Mouse (Mus musculus): ENCODE measurements around the gene Med20. TPM values are rescaled to one million over a fixed set of nuclear protein-coding genes. Genes with fewer than 3 reads are reported as not detected.

Gene Med20
- 22.8 and 25.3 TPM in 2 replicates for polyA plus RNA-seq (2012; rRNA removed)

DNA sequence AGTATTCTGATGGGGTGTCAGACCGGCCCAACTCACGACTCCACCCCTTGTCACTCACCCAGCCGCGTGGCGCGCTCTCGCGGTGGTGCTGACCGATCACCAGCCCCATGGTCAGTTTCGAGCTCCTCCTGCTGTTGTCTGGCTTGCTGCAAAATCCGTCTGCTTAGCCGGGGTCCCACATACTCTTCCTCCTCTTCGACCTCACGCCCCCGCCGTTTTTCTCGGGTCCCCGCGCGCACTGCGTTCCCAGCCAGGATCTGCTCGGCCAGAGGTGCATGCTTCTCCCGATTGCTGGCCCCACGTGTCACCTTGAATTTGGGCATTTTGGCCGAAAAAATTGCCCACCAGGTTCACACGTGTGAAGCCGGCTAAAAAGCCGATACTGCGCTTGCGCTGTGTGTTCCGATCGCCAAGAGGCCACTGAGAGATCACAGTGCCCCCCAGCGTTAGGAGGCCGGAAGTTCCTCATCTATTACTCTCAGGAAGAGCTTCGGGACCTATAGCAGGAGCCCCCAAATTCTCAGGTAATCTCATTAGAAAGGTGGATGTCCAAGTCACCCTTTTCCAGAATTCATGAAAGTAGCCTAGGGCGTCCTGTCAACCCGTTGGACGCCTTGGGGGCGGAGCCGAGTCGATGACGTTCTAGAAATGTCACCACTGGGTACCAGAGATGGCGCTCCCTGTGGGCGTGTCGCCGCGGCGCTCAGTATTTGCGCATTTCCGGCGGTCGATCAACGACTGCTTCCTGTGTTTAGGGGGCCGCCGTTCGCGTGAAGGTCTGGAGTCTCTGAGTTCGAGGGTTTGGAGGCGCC, at the start of gene Med20, which contains the start of the genes Bysl and Gm20517:
Gene Med20 (plus strand): TSS at position 734 of the 812 bp plus-strand sequence.
Gene Bysl (minus strand): TSS at position 644 of the 812 bp plus-strand sequence.
Gene Gm20517 (plus strand): TSS at position 741 of the 812 bp plus-strand sequence.
- Histone ChIP-seq H3K27ac (ENCODE audit: insufficient read depth, low read depth, low read length) (peak within 1 kb of the TSS; percentile 93), H3K4me3 (ENCODE audit: insufficient read depth, low read depth, low read length) (peak within 1 kb of the TSS; percentile 82), H3K36me3 (ENCODE audit: control insufficient read depth, insufficient read depth, low read length) (no peaks in the 10 kb centered on the region), H3K27me3 (replicated peaks; ENCODE audit: control insufficient read depth, insufficient read depth, low read length) (no peaks in the 10 kb centered on the region), H3K4me1 (ENCODE audit: control insufficient read depth, insufficient read depth, low read length) (peaks cover 4% of the 10 kb centered on the region; the same call in 1 of the 2 replicates)
- peak; percentile 98 for DNase-seq
- WGBS: under 1% methylated on average over 59 of the region's 59 CpGs
- TF ChIP-seq POLR2A (IDR thresholded peaks at IDR 0.05; ENCODE audit: low read depth, low read length) (peak; percentile 58), CTCF (conservative IDR thresholded peaks at IDR 0.05; ENCODE audit: insufficient read depth, insufficient read length, low read depth, low read length) (peak; percentile 79)

DNA sequence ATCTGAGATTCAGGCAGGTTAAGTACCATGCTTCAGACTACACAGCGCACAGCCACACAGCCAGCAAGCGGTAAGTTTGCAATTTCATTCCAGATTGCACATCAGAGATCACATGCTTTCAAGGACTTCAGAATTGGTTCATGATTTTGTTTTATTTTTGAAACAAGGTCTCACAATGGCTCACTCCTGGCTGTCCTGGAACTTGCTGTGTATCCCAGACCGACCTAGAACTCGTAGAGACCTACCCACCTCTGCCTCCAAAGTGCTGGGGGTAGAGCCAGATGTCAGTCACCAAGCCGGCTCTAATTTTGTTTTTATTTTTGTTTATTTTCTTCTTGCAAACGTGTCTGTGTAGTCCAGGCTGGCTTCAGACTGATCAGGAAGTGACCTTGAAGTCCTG, 48.5 kb upstream of the Med20 start:
- Histone ChIP-seq H3K4me3 (ENCODE audit: insufficient read depth, low read depth, low read length) (no peak overlapping the region), H3K4me1 (ENCODE audit: control insufficient read depth, insufficient read depth, low read length) (no peaks in the 10 kb centered on the region; the same call in 1 of the 2 replicates), H3K36me3 (ENCODE audit: control insufficient read depth, insufficient read depth, low read length) (no peaks in the 10 kb centered on the region), H3K27me3 (replicated peaks; ENCODE audit: control insufficient read depth, insufficient read depth, low read length) (no peaks in the 10 kb centered on the region), H3K27ac (ENCODE audit: insufficient read depth, low read depth, low read length) (no peak overlapping the region)
- no peak for TF ChIP-seq CTCF (conservative IDR thresholded peaks at IDR 0.05; ENCODE audit: insufficient read depth, insufficient read length, low read depth, low read length)
- TF ChIP-seq POLR2A (IDR thresholded peaks at IDR 0.05; ENCODE audit: low read depth, low read length): no peak
- WGBS: 70% methylated on average over 6 of the region's 6 CpGs
- DNase-seq: no peak

DNA sequence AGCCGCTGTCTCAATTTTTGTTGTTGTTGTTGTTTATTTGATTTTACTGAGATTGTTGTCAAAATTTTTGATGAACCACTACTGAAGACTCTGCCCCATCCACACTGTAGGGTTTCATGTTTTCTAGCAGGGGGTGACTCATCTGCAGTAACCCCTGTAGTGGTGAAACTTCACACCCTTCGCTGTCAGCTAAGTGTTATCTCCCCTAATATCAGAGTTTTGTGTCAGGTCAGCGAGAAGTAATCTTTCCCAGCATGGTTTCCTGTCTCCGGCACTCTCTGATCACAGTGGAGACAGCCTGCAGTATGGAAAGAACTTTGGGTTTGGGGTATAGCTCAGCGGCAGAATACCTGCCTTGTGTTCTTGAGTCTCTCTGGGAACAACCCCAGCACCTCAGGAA, 46.8 kb upstream of the Med20 start:
- Histone ChIP-seq H3K27ac (ENCODE audit: insufficient read depth, low read depth, low read length) (no peak overlapping the region), H3K36me3 (ENCODE audit: control insufficient read depth, insufficient read depth, low read length) (no peaks in the 10 kb centered on the region), H3K4me1 (ENCODE audit: control insufficient read depth, insufficient read depth, low read length) (no peaks in the 10 kb centered on the region; the same call in 1 of the 2 replicates), H3K27me3 (replicated peaks; ENCODE audit: control insufficient read depth, insufficient read depth, low read length) (no peaks in the 10 kb centered on the region), H3K4me3 (ENCODE audit: insufficient read depth, low read depth, low read length) (no peak overlapping the region)
- TF ChIP-seq POLR2A (IDR thresholded peaks at IDR 0.05; ENCODE audit: low read depth, low read length): no peak
- no peak for TF ChIP-seq CTCF (conservative IDR thresholded peaks at IDR 0.05; ENCODE audit: insufficient read depth, insufficient read length, low read depth, low read length)
- DNase-seq: no peak
- WGBS: 84% methylated on average over 5 of the region's 5 CpGs

DNA sequence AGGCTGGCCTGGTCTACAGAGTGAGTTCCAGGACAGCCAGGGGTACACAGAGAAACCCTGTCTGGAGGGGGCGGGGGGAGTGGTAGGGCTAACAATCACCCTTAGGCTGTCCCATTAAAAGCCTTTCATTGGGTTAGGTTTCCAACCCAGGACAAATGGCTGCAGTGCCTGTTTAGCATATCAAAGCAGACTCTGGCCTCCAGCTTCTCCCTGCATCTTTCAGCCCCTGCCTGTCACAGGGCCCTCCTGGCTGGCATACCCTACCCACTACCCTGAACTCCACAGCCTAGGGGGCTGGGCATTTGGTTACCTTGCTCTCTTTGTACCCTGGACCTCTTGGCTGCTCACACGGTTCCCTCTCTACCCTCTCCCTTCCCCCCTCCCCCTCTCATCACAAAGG, 45.2 kb upstream of the Med20 start:
- H3K4me3 ChIP-seq (ENCODE audit: insufficient read depth, low read depth, low read length): no peak overlapping the region
- no peaks in the 10 kb centered on the region for H3K27me3 ChIP-seq (replicated peaks; ENCODE audit: control insufficient read depth, insufficient read depth, low read length)
- no peaks in the 10 kb centered on the region for H3K36me3 ChIP-seq (ENCODE audit: control insufficient read depth, insufficient read depth, low read length)
- H3K4me1 ChIP-seq (ENCODE audit: control insufficient read depth, insufficient read depth, low read length): no peaks in the 10 kb centered on the region; the same call in 1 of the 2 replicates
- no peak overlapping the region for H3K27ac ChIP-seq (ENCODE audit: insufficient read depth, low read depth, low read length)
- TF ChIP-seq CTCF (conservative IDR thresholded peaks at IDR 0.05; ENCODE audit: insufficient read depth, insufficient read length, low read depth, low read length): no peak
- TF ChIP-seq POLR2A (IDR thresholded peaks at IDR 0.05; ENCODE audit: low read depth, low read length): no peak
- 48% methylated on average over 2 of the region's 2 CpGs for WGBS
- DNase-seq: no peak

DNA sequence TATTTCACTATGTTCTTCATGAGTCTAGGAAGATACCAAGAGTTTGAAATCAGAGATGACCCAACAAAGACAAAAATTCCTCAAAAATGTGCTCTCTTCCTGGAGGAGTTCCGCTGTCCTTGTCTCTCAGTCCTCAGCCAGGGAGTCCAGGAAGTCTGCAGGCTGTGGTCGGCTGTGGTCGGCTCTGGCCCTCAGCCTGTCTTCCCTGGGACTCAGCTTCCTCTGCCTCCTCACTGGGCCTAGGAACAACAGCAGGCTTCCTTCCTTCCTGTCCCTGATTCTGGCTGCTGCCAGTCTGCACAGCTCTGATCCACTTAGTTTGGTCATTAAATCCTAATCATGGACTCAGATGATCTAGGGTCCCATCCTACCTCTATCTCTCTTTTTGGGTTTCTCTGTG, 44.1 kb upstream of the Med20 start:
- Histone ChIP-seq H3K4me1 (ENCODE audit: control insufficient read depth, insufficient read depth, low read length) (no peaks in the 10 kb centered on the region; the same call in 1 of the 2 replicates), H3K36me3 (ENCODE audit: control insufficient read depth, insufficient read depth, low read length) (no peaks in the 10 kb centered on the region), H3K27ac (ENCODE audit: insufficient read depth, low read depth, low read length) (peak overlapping the region; percentile 48; the same call in 1 of the 2 replicates), H3K27me3 (replicated peaks; ENCODE audit: control insufficient read depth, insufficient read depth, low read length) (no peaks in the 10 kb centered on the region), H3K4me3 (ENCODE audit: insufficient read depth, low read depth, low read length) (no peak overlapping the region)
- 68% methylated on average over 3 of the region's 3 CpGs for WGBS
- TF ChIP-seq CTCF (conservative IDR thresholded peaks at IDR 0.05; ENCODE audit: insufficient read depth, insufficient read length, low read depth, low read length): no peak
- DNase-seq: peak; percentile 76

DNA sequence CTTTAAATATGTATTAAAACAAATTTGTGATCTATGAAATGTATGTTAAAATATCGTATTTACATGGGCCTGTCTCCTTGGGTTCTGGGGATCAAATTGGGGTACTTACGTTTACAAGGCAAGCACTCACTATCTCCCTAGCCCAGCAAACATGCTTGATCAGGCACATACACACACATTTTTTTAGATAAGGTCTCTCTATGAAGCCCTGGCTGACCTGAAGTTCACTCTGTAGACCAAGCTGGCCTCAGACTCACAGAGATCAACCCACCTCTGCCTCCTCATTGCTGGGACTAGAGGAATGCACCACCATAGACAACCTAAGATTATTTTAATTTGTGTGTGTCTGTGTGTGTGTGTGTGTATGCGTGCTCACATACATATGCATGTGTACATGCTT, 43.0 kb upstream of the Med20 start:
- H3K27me3 ChIP-seq (replicated peaks; ENCODE audit: control insufficient read depth, insufficient read depth, low read length): no peaks in the 10 kb centered on the region
- H3K36me3 ChIP-seq (ENCODE audit: control insufficient read depth, insufficient read depth, low read length): no peaks in the 10 kb centered on the region
- WGBS: 94% methylated on average over 3 of the region's 3 CpGs
- no peaks in the 10 kb centered on the region; the same call in 1 of the 2 replicates for H3K4me1 ChIP-seq (ENCODE audit: control insufficient read depth, insufficient read depth, low read length)
- TF ChIP-seq CTCF (conservative IDR thresholded peaks at IDR 0.05; ENCODE audit: insufficient read depth, insufficient read length, low read depth, low read length) (no peak), POLR2A (IDR thresholded peaks at IDR 0.05; ENCODE audit: low read depth, low read length) (no peak)
- no peak for DNase-seq
- no peak overlapping the region for H3K27ac ChIP-seq (ENCODE audit: insufficient read depth, low read depth, low read length)
- H3K4me3 ChIP-seq (ENCODE audit: insufficient read depth, low read depth, low read length): no peak overlapping the region

DNA sequence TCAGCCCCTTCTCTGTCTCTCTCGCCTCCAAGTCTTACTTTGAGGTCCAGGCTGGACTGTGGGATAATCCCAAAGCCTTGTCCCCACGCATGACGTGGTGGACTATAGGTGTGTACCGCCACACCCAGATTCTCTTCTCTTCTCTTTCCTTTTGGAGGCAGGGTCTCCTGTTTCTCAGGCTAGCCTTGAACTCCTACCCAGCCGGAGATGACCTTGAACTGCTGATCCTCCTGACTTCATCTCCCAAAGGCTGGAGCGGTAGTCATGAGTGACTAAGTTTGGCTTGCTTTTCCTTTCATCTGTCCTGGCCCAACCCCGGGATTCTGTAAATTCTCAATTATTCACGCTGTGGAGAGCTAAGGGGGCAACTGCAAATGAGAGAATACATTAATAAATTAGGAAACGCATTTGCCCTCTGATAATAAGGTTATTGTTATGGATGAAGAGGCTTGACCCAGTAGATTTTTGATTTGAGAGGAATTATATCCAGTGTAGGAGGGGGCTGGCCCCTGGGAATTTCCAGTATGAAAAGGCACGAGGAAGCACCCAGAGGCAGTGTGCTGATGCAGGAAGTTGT, 42.3 kb upstream of the Med20 start:
- no peaks in the 10 kb centered on the region; the same call in 1 of the 2 replicates for H3K4me1 ChIP-seq (ENCODE audit: control insufficient read depth, insufficient read depth, low read length)
- H3K4me3 ChIP-seq (ENCODE audit: insufficient read depth, low read depth, low read length): no peak overlapping the region
- no peak overlapping the region for H3K27ac ChIP-seq (ENCODE audit: insufficient read depth, low read depth, low read length)
- TF ChIP-seq CTCF (conservative IDR thresholded peaks at IDR 0.05; ENCODE audit: insufficient read depth, insufficient read length, low read depth, low read length): no peak
- TF ChIP-seq POLR2A (IDR thresholded peaks at IDR 0.05; ENCODE audit: low read depth, low read length): no peak
- no peaks in the 10 kb centered on the region for H3K27me3 ChIP-seq (replicated peaks; ENCODE audit: control insufficient read depth, insufficient read depth, low read length)
- no peak for DNase-seq
- 80% methylated on average over 10 of the region's 10 CpGs for WGBS
- H3K36me3 ChIP-seq (ENCODE audit: control insufficient read depth, insufficient read depth, low read length): no peaks in the 10 kb centered on the region
